Mouse (Mus musculus) heart, postnatal 0 days (tissue): ENCODE results near the gene Sbno2. TPM values are rescaled to one million over a fixed set of nuclear protein-coding genes. Genes with fewer than 3 reads are reported as not detected.

Source experiments
- ATAC-seq: fragments of 200-750 bp; cut with Nextera tagmentation; 2 replicates; pipeline ENCODE4 v1.8.0; 2017; ENCODE audit warnings: low read depth, moderate number of reproducible peaks, moderate library complexity; ENCODE audit not compliant: insufficient read depth
- DNase-seq: peaks from one replicate; pipeline ENCODE4 v3.0.0-alpha.2; 2016; ENCODE audit warnings: low spot score
- H3K27ac ChIP-seq: fragments of 300-500 bp; sonication (generic); 2 replicates; pipeline ENCODE4 v1.5.1; 2014; ENCODE audit warnings: low read depth, mild to moderate bottlenecking
- H3K27me3 ChIP-seq: fragments of 300-500 bp; sonication (generic); 2 replicates; pipeline ENCODE4 v1.6.1; 2014; ENCODE audit warnings: low read length, mixed read lengths; ENCODE audit not compliant: control insufficient read depth, insufficient read depth
- H3K36me3 ChIP-seq: fragments of 300-500 bp; sonication (generic); replicated peaks from 2 replicates; pipeline ENCODE4 v1.6.1; 2014; ENCODE audit warnings: low read length, mixed read lengths; ENCODE audit not compliant: control insufficient read depth, insufficient read depth
- H3K4me1 ChIP-seq: fragments of 300-500 bp; sonication (generic); 2 replicates; pipeline ENCODE4 v1.6.1; 2014; ENCODE audit warnings: antibody characterized with exemption; ENCODE audit not compliant: control insufficient read depth, insufficient read depth
- H3K4me2 ChIP-seq: fragments of 300-500 bp; sonication (generic); 2 replicates; pipeline ENCODE4 v1.6.1; 2014; ENCODE audit warnings: low read depth, mild to moderate bottlenecking, low read length, moderate library complexity
- H3K4me3 ChIP-seq: fragments of 300-500 bp; sonication (generic); 2 replicates; pipeline ENCODE4 v1.5.1; 2014; ENCODE audit warnings: low read depth, low read length
- H3K9ac ChIP-seq: fragments of 300-500 bp; sonication (generic); replicated peaks from 2 replicates; pipeline ENCODE4 v1.6.1; 2014; ENCODE audit warnings: low read depth, low read length, mixed read lengths
- H3K9me3 ChIP-seq: fragments of 300-500 bp; sonication (generic); replicated peaks from 2 replicates; pipeline ENCODE4 v1.6.1; 2016; ENCODE audit warnings: low read length; ENCODE audit not compliant: control insufficient read depth
- CTCF ChIP-seq: IDR thresholded peaks from 2 replicates; pipeline ENCODE4 v1.5.1; 2016; ENCODE audit warnings: antibody characterized with exemption, control low read depth, low read depth
- EP300 ChIP-seq: IDR thresholded peaks from 2 replicates; pipeline ENCODE4 v1.6.1; 2016; ENCODE audit warnings: antibody characterized with exemption, low read depth
- WGBS: fragments of 180-500 bp; shearing (Covaris S2); extraction: QIAGEN DNeasy Blood & Tissue Kit; methylation state at CpG from one replicate; pipeline ENCODE4 v1.1.7; 2014; 5-methylcytosine and 5-hydroxymethylcytosine counted together
- polyA plus RNA-seq: library from polyadenylated mRNA; unstranded; fragments of >200 nt; fragmentation: Nextera tagmentation; extraction: Ambion mirVana; gene quantifications from 2 replicates; pipeline ENCODE4 v1.2.1, GENCODE M21; 2015
- total RNA-seq: library from RNA; depleted of rRNA; stranded (reverse); fragments of >200 nt; gene quantifications from 2 replicates; pipeline ENCODE4 v1.2.3, GENCODE M21; 2014; ENCODE audit warnings: low replicate concordance

Gene Sbno2
- total and polyA plus RNA-seq, 2 experiments from 2014 or later, result 6.3 to 21.1 TPM

DNA sequence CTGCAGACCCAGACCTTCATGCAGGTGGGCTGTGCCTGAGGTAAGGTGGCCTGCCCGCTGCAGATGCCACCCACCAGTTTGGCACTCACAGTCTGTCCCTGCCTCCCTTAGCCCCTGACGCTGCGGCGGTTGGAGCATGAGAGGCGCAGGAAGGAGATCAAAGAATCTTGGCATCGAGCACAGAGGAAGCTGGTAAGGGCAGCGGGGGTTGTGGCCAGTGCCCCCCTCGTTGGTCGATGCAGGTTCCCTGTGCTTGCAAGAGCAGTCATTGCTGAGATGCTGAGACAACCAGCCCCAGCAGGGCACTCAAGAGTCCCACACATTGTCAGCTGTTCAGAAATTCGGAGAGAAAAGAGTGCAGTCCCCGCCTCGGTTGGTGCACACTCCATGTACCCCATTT is 83.2 kb downstream of the Sbno2 start:
- 84% methylated on average over 12 of the region's 12 CpGs for WGBS

DNA sequence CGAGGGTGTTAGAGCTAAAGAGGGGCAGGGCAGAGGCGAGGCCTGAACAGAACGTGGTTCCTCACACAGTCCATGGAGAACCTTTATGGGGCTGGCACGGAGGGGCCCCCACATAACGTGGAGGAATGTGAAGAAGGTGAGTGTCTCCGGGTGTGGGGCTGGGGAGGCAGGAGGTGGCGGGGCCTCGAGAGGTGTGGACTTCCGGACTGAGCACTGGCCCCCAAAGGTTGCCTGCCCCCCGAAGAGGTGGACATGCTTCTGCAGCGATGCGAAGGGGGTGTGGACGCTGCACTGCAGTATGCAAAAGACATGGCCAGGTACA is 84.1 kb downstream of the Sbno2 start:
- Histone ChIP-seq H3K27ac (no peak overlapping the region), H3K4me3 (no peak overlapping the region), H3K4me1 (no peaks in the 10 kb centered on the region), H3K36me3 (no peaks in the 10 kb centered on the region), H3K27me3 (0 out of 2 replicates have a peak, but pooled peaks cover 3% of the 10 kb centered on the region), H3K9ac (no peak overlapping the region), H3K4me2 (no peak overlapping the region), H3K9me3 (no peaks in the 10 kb centered on the region)
- no peak for DNase-seq
- TF ChIP-seq CTCF (no peak), EP300 (no peak)
- ATAC-seq, result no peak
- 81% methylated on average over 13 of the region's 13 CpGs for WGBS

More for the DNA sequence above, 83.2 kb downstream of the Sbno2 start:
- Histone ChIP-seq H3K9ac (no peak overlapping the region), H3K4me2 (no peak overlapping the region), H3K4me1 (no peaks in the 10 kb centered on the region), H3K36me3 (no peaks in the 10 kb centered on the region), H3K27ac (no peak overlapping the region), H3K9me3 (no peaks in the 10 kb centered on the region), H3K27me3 (0 out of 2 replicates have a peak, but pooled peaks cover 3% of the 10 kb centered on the region), H3K4me3 (no peak overlapping the region)
- no peak for DNase-seq
- no peak for ATAC-seq
- TF ChIP-seq EP300 (no peak), CTCF (no peak)

DNA sequence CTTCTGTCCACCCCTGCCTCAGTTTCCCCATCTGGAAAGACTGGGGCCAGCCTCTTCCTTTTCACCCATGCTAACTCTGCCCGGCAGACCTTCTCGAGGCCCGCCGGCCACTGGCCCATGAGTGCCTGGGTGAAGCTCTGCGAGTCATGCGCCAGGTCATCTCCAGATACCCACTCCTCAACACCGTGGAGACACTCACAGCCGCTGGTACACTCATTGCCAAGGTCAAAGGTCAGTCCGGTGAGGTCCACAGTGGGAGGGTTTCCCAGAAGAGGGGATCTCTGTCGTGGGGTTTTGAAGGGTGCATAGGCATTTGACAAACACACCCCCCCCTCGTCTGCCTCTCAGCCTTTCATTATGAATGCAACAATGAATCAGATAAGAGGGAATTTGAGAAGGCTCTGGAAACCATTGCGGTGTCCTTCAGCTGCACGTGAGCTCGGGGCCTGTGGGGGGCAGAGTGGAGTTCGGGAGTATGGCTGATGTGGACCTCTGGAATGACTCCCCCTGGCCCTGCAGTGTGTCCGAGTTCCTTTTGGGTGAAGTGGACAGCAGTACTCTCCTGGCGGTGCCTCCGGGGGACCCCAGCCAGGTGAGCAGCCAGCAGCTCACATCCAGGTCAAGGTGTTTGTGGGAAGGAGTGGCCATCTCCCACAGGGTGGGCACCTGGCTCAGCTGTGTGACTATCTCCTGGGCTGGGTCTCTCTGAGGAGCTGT is 84.6 kb downstream of the Sbno2 start:
- H3K9ac ChIP-seq, result no peak overlapping the region
- ATAC-seq, result no peak
- WGBS, result 80% methylated on average over 18 of the region's 18 CpGs
- DNase-seq, result no peak
- no peaks in the 10 kb centered on the region for H3K4me1 ChIP-seq
- H3K9me3 ChIP-seq, result no peaks in the 10 kb centered on the region
- no peak overlapping the region for H3K4me3 ChIP-seq
- H3K36me3 ChIP-seq, result no peaks in the 10 kb centered on the region
- H3K27me3 ChIP-seq, result 0 out of 2 replicates have a peak, but pooled peaks cover 3% of the 10 kb centered on the region
- no peak overlapping the region for H3K4me2 ChIP-seq
- H3K27ac ChIP-seq, result no peak overlapping the region
- no peak for TF ChIP-seq CTCF
- TF ChIP-seq EP300, result no peak

DNA sequence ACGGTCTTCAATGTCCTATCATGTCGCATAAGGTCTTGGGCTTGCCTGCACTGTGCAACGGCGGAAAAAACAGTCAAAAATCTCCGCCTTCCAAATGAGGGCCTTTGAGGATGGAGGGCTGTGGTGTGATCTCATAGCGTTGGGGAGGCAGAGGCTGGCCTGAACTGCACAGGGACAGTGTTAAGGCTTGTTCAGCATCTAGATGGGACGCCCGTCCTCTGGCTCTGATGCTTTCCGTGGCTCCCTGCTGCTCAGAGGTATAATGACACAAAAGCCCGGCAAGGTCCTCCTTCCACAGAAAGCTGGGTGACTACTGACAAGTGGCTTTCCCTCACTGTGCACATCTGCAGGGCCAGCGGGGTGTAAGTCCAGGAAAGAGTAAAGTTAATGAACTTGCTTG is 85.2 kb downstream of the Sbno2 start:
- no peaks in the 10 kb centered on the region for H3K4me1 ChIP-seq
- DNase-seq, result no peak
- H3K4me3 ChIP-seq, result no peak overlapping the region
- no peak for TF ChIP-seq EP300
- no peak for TF ChIP-seq CTCF
- H3K9me3 ChIP-seq, result no peaks in the 10 kb centered on the region
- H3K27ac ChIP-seq, result no peak overlapping the region
- no peak overlapping the region for H3K9ac ChIP-seq
- no peak for ATAC-seq
- 58% methylated on average over 11 of the region's 11 CpGs for WGBS
- 0 out of 2 replicates have a peak, but pooled peaks cover 3% of the 10 kb centered on the region for H3K27me3 ChIP-seq
- H3K4me2 ChIP-seq, result 0 out of 2 replicates have a peak overlapping the region, but pooled peaks have one; percentile 18
- no peaks in the 10 kb centered on the region for H3K36me3 ChIP-seq

DNA sequence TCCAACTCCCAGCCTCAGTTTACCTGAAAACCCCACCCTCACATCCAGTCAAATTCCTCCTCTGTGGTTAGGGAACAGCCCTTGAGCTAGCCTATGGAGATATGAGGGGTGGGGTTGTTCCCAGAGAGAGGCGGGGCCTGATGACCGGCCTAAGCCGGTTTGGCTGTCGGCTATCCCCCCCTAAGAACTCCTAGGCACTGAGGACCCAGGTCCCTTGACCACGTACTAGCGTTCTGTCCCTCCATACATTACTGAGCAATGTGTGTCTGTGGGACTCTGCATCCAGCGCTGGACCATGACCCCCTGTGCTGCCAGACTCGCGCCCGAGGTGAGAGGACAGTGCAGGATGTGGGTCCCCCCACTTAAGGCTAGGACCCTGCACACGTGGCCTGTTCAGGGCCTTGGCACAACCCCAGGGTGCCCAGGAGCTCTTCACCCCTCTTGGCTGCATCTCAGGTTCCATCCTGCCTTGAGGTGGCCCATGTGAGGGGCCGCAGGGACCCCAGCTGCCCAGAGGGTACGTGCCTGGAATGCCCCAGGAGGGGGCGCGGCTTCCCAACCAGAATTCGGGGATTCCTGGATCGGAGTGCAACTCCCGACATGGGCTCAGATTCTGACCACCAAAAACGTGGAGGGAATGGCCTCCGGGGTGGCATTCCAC is 85.8 kb downstream of the Sbno2 start:
- Histone ChIP-seq H3K27me3 (peaks cover 6% of the 10 kb centered on the region), H3K36me3 (no peaks in the 10 kb centered on the region), H3K4me2 (peak overlapping the region; percentile 18; the same call in 1 of the 2 replicates), H3K9me3 (no peaks in the 10 kb centered on the region), H3K27ac (peak overlapping the region; percentile 44; the same call in 1 of the 2 replicates), H3K9ac (no peak overlapping the region), H3K4me1 (no peaks in the 10 kb centered on the region), H3K4me3 (0 out of 2 replicates have a peak overlapping the region, but pooled peaks have one; percentile 11)
- no peak for TF ChIP-seq EP300
- TF ChIP-seq CTCF, result no peak
- ATAC-seq (peak; percentile 47), DNase-seq (no peak)
- WGBS, result 22% methylated on average over 20 of the region's 20 CpGs
